Mouse (Mus musculus) ES-E14 (cell line): Measurements from ENCODE around the gene Wdr6.

Experiments used
- CHD2 ChIP-seq: IDR thresholded peaks from 2 replicates; pipeline ENCODE4 v1.6.1; 2014; ENCODE audit warnings: mild to moderate bottlenecking, low read depth, low read length, inconsistent platforms
- HCFC1 ChIP-seq: IDR thresholded peaks from 2 replicates; pipeline ENCODE4 v1.6.1; 2012; ENCODE audit warnings: low read length, inconsistent platforms, borderline replicate concordance; ENCODE audit not compliant: insufficient read depth
- MAFK ChIP-seq: IDR thresholded peaks from 2 replicates; pipeline ENCODE4 v1.6.1; 2014; ENCODE audit warnings: mild to moderate bottlenecking, low read depth, low read length, inconsistent platforms; ENCODE audit not compliant: insufficient read depth
- ZNF384 ChIP-seq: IDR thresholded peaks from 2 replicates; pipeline ENCODE4 v1.6.1; 2012; ENCODE audit warnings: low read depth, low read length, inconsistent platforms

DNA sequence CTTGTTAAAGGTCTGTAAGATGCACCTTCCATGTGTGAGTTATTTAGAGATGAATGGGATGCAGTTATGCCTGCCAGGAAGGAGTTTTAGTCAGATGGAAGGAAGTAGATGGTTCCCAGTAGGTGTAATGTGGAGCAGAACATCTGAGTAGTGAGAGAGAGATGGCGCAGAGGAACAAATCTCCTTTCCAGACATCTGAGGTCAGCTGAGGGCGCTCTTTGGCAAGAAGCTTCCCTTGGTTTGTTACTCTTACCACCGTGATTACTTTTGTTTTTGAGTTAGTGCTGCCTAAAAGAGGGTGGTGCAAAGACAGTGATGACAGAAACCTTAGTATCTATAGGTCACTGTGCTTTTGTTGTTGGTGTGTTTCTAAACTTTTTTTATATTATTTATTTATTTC lies 53.1 kb downstream of the Wdr6 start:
- TF ChIP-seq CHD2 (no peak), ZNF384 (no peak), HCFC1 (no peak), MAFK (no peak)
